Mouse (Mus musculus): ENCODE results near the gene Lrsam1. TPM values are rescaled to one million over a fixed set of nuclear protein-coding genes. Genes with fewer than 3 reads are reported as not detected.
A peak's percentile ranks its signal among the peaks of the same experiment; 100 is the strongest.
"Not testable (repeated sequence)": the region's sequence is repeated elsewhere in the genome, so short reads cannot be mapped to it uniquely, and the experiment has no call there.

The Lrsam1 gene
- 10.3 TPM for polyA plus RNA-seq (2012; fragmentation: generic; extraction: Trizol)
- long read RNA-seq, experiment 1, partial matches to known transcripts = 1 of 2 reads
- long read RNA-seq, experiment 1, other reads (novel, unspliced or antisense) = 1 of 2 reads
- long read RNA-seq, experiment 2, full-length matches to known transcripts = 31 of 63 reads
- long read RNA-seq, experiment 2, partial matches to known transcripts = 7 of 63 reads
- long read RNA-seq, experiment 2, other reads (novel, unspliced or antisense) = 25 of 63 reads

DNA sequence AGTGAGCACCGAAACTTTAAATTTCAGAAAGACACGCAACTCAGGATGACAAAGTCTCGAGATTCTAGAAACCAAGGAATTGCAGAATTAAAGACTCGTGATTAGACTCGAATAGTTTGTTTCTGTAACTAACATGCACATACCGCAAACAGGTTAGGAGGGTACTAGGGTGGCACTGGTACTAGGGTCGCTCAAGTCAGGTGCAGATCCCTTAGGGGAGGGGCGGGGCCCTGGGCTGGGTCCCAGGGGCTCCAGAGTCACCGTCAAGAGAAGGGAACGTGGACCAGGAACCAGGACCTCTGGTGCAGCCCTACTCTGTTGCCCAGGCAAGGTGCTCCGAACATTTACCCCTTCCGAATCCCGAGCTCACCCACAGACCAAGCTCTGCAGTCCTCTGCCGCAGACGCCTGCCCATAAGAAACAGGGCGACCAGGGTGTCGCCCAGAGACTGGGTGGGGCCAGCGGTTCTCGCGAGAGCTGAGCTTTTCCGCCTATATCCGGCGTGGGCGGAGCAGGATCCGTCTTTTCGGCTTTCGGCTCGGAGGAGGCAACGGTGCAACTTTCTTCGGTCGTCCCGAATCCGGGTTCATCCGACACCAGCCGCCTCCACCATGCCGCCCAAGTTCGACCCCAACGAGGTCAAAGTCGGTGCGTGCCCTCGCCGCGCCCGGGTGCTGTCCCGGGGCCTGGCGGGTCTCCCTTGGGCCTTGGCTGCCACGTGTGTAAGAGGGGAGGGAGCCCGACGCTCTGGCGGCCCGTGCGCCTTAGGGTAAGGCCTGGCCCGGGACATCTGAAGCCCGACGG lies at the start of gene Lrsam1, which contains the start of gene Rpl12:
Gene Lrsam1, minus strand, starts transcription at position 423 of the 804 bp plus-strand sequence.
Gene Rpl12, plus strand, starts transcription at position 368 of the 804 bp plus-strand sequence.
- peaks cover 48% of the 10 kb centered on the region for H3K36me3 ChIP-seq (ENCODE audit: control insufficient read depth, insufficient read depth)
- H3K79me2 ChIP-seq (ENCODE audit: control insufficient read depth, insufficient read depth) = peaks cover 50% of the 10 kb centered on the region
- no peaks in the 10 kb centered on the region for H3K27me3 ChIP-seq (ENCODE audit: control insufficient read depth, insufficient read depth, insufficient read length)
- H3K79me3 ChIP-seq (ENCODE audit: low read depth) = peaks cover 34% of the 10 kb centered on the region
- peak within 1 kb of the TSS; percentile 93 for H3ac ChIP-seq (ENCODE audit: control insufficient read depth, insufficient read length, low read depth)
- TF ChIP-seq MAX (IDR thresholded peaks at IDR 0.05) = no peak
- TF ChIP-seq FOSL1 (IDR thresholded peaks at IDR 0.05; ENCODE audit: insufficient read depth, low read length, poor library complexity, severe bottlenecking) = no peak
- no peak for TF ChIP-seq MYOG (IDR thresholded peaks at IDR 0.05; ENCODE audit: control insufficient read depth, extremely low read depth, insufficient read length)
- no peak for TF ChIP-seq MYOD1 (IDR thresholded peaks at IDR 0.05; ENCODE audit: control insufficient read depth, insufficient read length, low read depth)
- peak within 1 kb of the TSS; percentile 92 for H3K4me3 ChIP-seq (ENCODE audit: insufficient read depth, poor library complexity, severe bottlenecking)

- H3K79me2 ChIP-seq (ENCODE audit: control insufficient read depth, insufficient read depth); H3K79me3 ChIP-seq (ENCODE audit: low read depth); H3ac ChIP-seq (ENCODE audit: control insufficient read depth, insufficient read length, low read depth); H3K36me3 ChIP-seq (ENCODE audit: control insufficient read depth, insufficient read depth); H3K4me3 ChIP-seq (ENCODE audit: insufficient read depth, poor library complexity, severe bottlenecking): not testable (repeated sequence)
- peaks cover 18% of the 10 kb centered on the region for H3K27me3 ChIP-seq (ENCODE audit: control insufficient read depth, insufficient read depth, insufficient read length)
Observed at GRCm38 (mm10) chr2:33009055-33009454, 47.6 kb upstream of the Lrsam1 start.

DNA sequence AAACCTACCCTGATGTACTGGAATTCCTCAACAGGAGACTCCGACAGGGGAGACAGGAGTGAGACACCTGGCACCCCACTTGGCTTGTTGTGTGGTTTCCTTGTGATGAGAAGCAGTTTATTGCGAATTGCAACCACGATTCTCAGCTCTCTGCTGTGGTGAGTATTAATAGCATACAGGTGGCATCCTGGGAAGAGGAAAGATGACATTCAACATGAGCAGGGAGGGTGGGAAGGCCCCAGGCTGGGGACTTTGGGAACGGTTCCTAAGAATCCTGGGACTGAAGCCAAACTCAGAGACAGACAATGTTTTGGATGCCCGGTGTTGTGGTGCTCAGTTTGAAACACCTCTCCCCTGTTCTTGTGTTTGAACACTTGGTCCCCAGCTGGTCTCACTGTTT lies 43.6 kb upstream of the Lrsam1 start:
- Histone ChIP-seq H3K27me3 (ENCODE audit: control insufficient read depth, insufficient read depth, insufficient read length) (peaks cover 18% of the 10 kb centered on the region), H3K4me3 (ENCODE audit: insufficient read depth, poor library complexity, severe bottlenecking) (no peak overlapping the region), H3ac (ENCODE audit: control insufficient read depth, insufficient read length, low read depth) (no peak overlapping the region), H3K79me2 (ENCODE audit: control insufficient read depth, insufficient read depth) (no peaks in the 10 kb centered on the region), H3K36me3 (ENCODE audit: control insufficient read depth, insufficient read depth) (no peaks in the 10 kb centered on the region), H3K79me3 (ENCODE audit: low read depth) (no peaks in the 10 kb centered on the region)
- TF ChIP-seq MYOG (IDR thresholded peaks at IDR 0.05; ENCODE audit: control insufficient read depth, extremely low read depth, insufficient read length) (no peak), USF1 (IDR thresholded peaks at IDR 0.05; ENCODE audit: low read depth) (no peak), CTCF (IDR thresholded peaks at IDR 0.05; ENCODE audit: control insufficient read depth, insufficient read depth, insufficient read length) (no peak), MYOD1 (IDR thresholded peaks at IDR 0.05; ENCODE audit: control insufficient read depth, insufficient read length, low read depth) (no peak), FOSL1 (IDR thresholded peaks at IDR 0.05; ENCODE audit: insufficient read depth, low read length, poor library complexity, severe bottlenecking) (no peak)

- Histone ChIP-seq H3K27me3 (ENCODE audit: control insufficient read depth, insufficient read depth, insufficient read length) (peaks cover 16% of the 10 kb centered on the region), H3K79me3 (ENCODE audit: low read depth) (no peaks in the 10 kb centered on the region), H3K79me2 (ENCODE audit: control insufficient read depth, insufficient read depth) (no peaks in the 10 kb centered on the region), H3K4me3 (ENCODE audit: insufficient read depth, poor library complexity, severe bottlenecking) (no peak overlapping the region), H3K36me3 (ENCODE audit: control insufficient read depth, insufficient read depth) (no peaks in the 10 kb centered on the region), H3ac (ENCODE audit: control insufficient read depth, insufficient read length, low read depth) (no peak overlapping the region)
- TF ChIP-seq CEBPB (IDR thresholded peaks at IDR 0.05; ENCODE audit: low read depth) (no peak), USF1 (IDR thresholded peaks at IDR 0.05; ENCODE audit: low read depth) (no peak), MAX (IDR thresholded peaks at IDR 0.05) (no peak), MYOD1 (IDR thresholded peaks at IDR 0.05; ENCODE audit: control insufficient read depth, insufficient read length, low read depth) (no peak), FOSL1 (IDR thresholded peaks at IDR 0.05; ENCODE audit: insufficient read depth, low read length, poor library complexity, severe bottlenecking) (no peak), CTCF (IDR thresholded peaks at IDR 0.05; ENCODE audit: control insufficient read depth, insufficient read depth, insufficient read length) (no peak), MYOG (IDR thresholded peaks at IDR 0.05; ENCODE audit: control insufficient read depth, extremely low read depth, insufficient read length) (no peak)
Observed at GRCm38 (mm10) chr2:33002144-33002543, 40.7 kb upstream of the Lrsam1 start.

GRCm38 (mm10) chr2:32999752-33000151 lies 38.3 kb upstream of the Lrsam1 start:
- no peak overlapping the region for H3ac ChIP-seq (ENCODE audit: control insufficient read depth, insufficient read length, low read depth)
- no peaks in the 10 kb centered on the region for H3K79me2 ChIP-seq (ENCODE audit: control insufficient read depth, insufficient read depth)
- H3K27me3 ChIP-seq (ENCODE audit: control insufficient read depth, insufficient read depth, insufficient read length) = peaks cover 14% of the 10 kb centered on the region
- no peak for TF ChIP-seq MAX (IDR thresholded peaks at IDR 0.05)
- no peak for TF ChIP-seq CEBPB (IDR thresholded peaks at IDR 0.05; ENCODE audit: low read depth)
- TF ChIP-seq MYOD1 (IDR thresholded peaks at IDR 0.05; ENCODE audit: control insufficient read depth, insufficient read length, low read depth) = no peak
- no peak for TF ChIP-seq FOSL1 (IDR thresholded peaks at IDR 0.05; ENCODE audit: insufficient read depth, low read length, poor library complexity, severe bottlenecking)
- TF ChIP-seq USF1 (IDR thresholded peaks at IDR 0.05; ENCODE audit: low read depth) = no peak
- TF ChIP-seq MYOG (IDR thresholded peaks at IDR 0.05; ENCODE audit: control insufficient read depth, extremely low read depth, insufficient read length) = no peak
- TF ChIP-seq CTCF (IDR thresholded peaks at IDR 0.05; ENCODE audit: control insufficient read depth, insufficient read depth, insufficient read length) = no peak
- H3K4me3 ChIP-seq (ENCODE audit: insufficient read depth, poor library complexity, severe bottlenecking) = no peak overlapping the region
- no peaks in the 10 kb centered on the region for H3K36me3 ChIP-seq (ENCODE audit: control insufficient read depth, insufficient read depth)
- H3K79me3 ChIP-seq (ENCODE audit: low read depth) = no peaks in the 10 kb centered on the region

DNA sequence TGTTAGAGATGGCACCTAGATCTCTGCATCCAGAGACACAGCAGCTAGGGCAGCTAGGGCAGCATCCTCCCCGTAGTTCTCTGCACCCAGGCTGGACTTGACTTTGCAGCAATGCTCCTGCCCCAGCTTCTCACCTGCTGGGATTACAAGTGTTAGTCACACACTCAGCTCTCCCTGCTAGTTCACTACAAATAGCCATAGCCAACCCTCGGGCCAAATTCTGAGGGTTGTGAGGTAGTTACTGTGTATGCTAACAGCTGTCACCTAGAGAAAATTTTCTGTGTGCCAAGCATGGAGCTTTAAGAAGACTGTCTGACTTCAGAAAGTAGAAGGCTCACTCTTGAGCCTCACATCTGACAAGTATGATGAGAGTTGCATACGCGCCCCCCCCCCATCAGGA lies 36.4 kb upstream of the Lrsam1 start:
- TF ChIP-seq CTCF (IDR thresholded peaks at IDR 0.05; ENCODE audit: control insufficient read depth, insufficient read depth, insufficient read length) = no peak
- TF ChIP-seq MYOG (IDR thresholded peaks at IDR 0.05; ENCODE audit: control insufficient read depth, extremely low read depth, insufficient read length) = no peak
- TF ChIP-seq USF1 (IDR thresholded peaks at IDR 0.05; ENCODE audit: low read depth) = no peak
- no peak for TF ChIP-seq FOSL1 (IDR thresholded peaks at IDR 0.05; ENCODE audit: insufficient read depth, low read length, poor library complexity, severe bottlenecking)
- TF ChIP-seq MYOD1 (IDR thresholded peaks at IDR 0.05; ENCODE audit: control insufficient read depth, insufficient read length, low read depth) = no peak
- TF ChIP-seq CEBPB (IDR thresholded peaks at IDR 0.05; ENCODE audit: low read depth) = no peak
- TF ChIP-seq MAX (IDR thresholded peaks at IDR 0.05) = no peak
- H3K36me3 ChIP-seq (ENCODE audit: control insufficient read depth, insufficient read depth) = no peaks in the 10 kb centered on the region
- H3K79me2 ChIP-seq (ENCODE audit: control insufficient read depth, insufficient read depth) = no peaks in the 10 kb centered on the region
- H3K79me3 ChIP-seq (ENCODE audit: low read depth) = no peaks in the 10 kb centered on the region
- no peak overlapping the region for H3ac ChIP-seq (ENCODE audit: control insufficient read depth, insufficient read length, low read depth)
- peaks cover 16% of the 10 kb centered on the region for H3K27me3 ChIP-seq (ENCODE audit: control insufficient read depth, insufficient read depth, insufficient read length)
- no peak overlapping the region for H3K4me3 ChIP-seq (ENCODE audit: insufficient read depth, poor library complexity, severe bottlenecking)
